Mouse (Mus musculus) hindbrain, embryonic 14.5 days (tissue): Measurements from ENCODE around the gene Dok4. TPM values are rescaled to one million over a fixed set of nuclear protein-coding genes. Genes with fewer than 3 reads are reported as not detected.

ENCODE experiments used
- ATAC-seq: fragments of 200-750 bp; cut with Nextera tagmentation; 2 replicates; pipeline ENCODE4 v1.8.0; 2017; ENCODE audit warnings: moderate number of reproducible peaks, mild to moderate bottlenecking, moderate TSS enrichment, moderate library complexity; ENCODE audit not compliant: low FRiP score
- DNase-seq: peaks from one replicate; pipeline ENCODE4 v3.0.0-alpha.2; 2015; ENCODE audit warnings: low spot score
- H3K27ac ChIP-seq: fragments of 300-500 bp; sonication (generic); 2 replicates; pipeline ENCODE4 v1.5.1; 2014; ENCODE audit warnings: mild to moderate bottlenecking, moderate library complexity
- H3K27me3 ChIP-seq: fragments of 300-500 bp; sonication (generic); 2 replicates; pipeline ENCODE4 v1.6.1; 2014; ENCODE audit warnings: mild to moderate bottlenecking, low read length, mixed read lengths; ENCODE audit not compliant: control insufficient read depth, insufficient read depth
- H3K36me3 ChIP-seq: fragments of 300-500 bp; sonication (generic); replicated peaks from 2 replicates; pipeline ENCODE4 v1.6.1; 2014; ENCODE audit not compliant: control insufficient read depth, insufficient read depth
- H3K4me1 ChIP-seq: fragments of 300-500 bp; sonication (generic); replicated peaks from 2 replicates; pipeline ENCODE4 v1.6.1; 2014; ENCODE audit warnings: antibody characterized with exemption, low read length, mixed read lengths; ENCODE audit not compliant: control insufficient read depth, insufficient read depth
- H3K4me2 ChIP-seq: fragments of 300-500 bp; sonication (generic); replicated peaks from 2 replicates; pipeline ENCODE4 v1.6.1; 2014; ENCODE audit warnings: mild to moderate bottlenecking, moderate library complexity
- H3K4me3 ChIP-seq: fragments of 300-500 bp; sonication (generic); replicated peaks from 2 replicates; pipeline ENCODE4 v1.5.1; 2014; ENCODE audit warnings: mild to moderate bottlenecking, low read length
- H3K9ac ChIP-seq: fragments of 300-500 bp; sonication (generic); 2 replicates; pipeline ENCODE4 v1.6.1; 2014
- H3K9me3 ChIP-seq: fragments of 300-500 bp; sonication (generic); 2 replicates; pipeline ENCODE4 v1.6.1; 2016; ENCODE audit warnings: low read length; ENCODE audit not compliant: control insufficient read depth
- WGBS: fragments of 180-500 bp; shearing (Covaris S2); extraction: QIAGEN DNeasy Blood & Tissue Kit; methylation state at CpG from one replicate; pipeline ENCODE4 v1.1.7; 2014; 5-methylcytosine and 5-hydroxymethylcytosine counted together
- polyA plus RNA-seq: library from polyadenylated mRNA; unstranded; fragments of >200 nt; fragmentation: Nextera tagmentation; extraction: Ambion mirVana; gene quantifications from 2 replicates; pipeline ENCODE4 v1.2.1, GENCODE M21; 2014

Gene Dok4
- polyA plus RNA-seq, 1 experiment from 2014 or later, result 65.2 TPM

DNA sequence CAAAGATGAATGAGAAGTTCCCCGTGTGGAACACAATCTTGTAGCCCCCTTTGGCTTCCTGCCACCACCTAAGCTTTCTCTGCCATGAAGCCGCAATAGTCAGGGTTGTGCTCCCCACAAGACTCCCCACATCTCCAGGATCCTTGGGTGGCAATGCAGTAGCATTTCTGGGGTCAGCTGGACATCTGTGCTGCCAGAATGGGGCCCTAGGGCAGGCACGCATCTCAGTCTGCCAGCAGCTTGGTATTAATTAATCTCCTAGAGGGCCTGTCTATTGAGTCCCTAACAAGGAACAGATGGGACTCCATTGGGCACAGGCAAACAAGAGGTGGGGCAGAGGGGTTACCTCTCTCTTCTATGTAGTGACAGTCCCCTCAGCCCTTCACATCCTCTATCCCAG is 4.0 kb downstream of the Dok4 start:
- Histone ChIP-seq H3K4me3 (no peak overlapping the region), H3K4me1 (peaks cover 46% of the 10 kb centered on the region), H3K9ac (no peak overlapping the region), H3K27ac (peak overlapping the region; percentile 21; the same call in 1 of the 2 replicates), H3K9me3 (no peaks in the 10 kb centered on the region), H3K36me3 (peaks cover 2% of the 10 kb centered on the region), H3K4me2 (peak overlapping the region; percentile 22), H3K27me3 (peaks cover 15% of the 10 kb centered on the region)
- ATAC-seq (no peak), DNase-seq (no peak)
- 22% methylated on average over 3 of the region's 3 CpGs for WGBS

DNA sequence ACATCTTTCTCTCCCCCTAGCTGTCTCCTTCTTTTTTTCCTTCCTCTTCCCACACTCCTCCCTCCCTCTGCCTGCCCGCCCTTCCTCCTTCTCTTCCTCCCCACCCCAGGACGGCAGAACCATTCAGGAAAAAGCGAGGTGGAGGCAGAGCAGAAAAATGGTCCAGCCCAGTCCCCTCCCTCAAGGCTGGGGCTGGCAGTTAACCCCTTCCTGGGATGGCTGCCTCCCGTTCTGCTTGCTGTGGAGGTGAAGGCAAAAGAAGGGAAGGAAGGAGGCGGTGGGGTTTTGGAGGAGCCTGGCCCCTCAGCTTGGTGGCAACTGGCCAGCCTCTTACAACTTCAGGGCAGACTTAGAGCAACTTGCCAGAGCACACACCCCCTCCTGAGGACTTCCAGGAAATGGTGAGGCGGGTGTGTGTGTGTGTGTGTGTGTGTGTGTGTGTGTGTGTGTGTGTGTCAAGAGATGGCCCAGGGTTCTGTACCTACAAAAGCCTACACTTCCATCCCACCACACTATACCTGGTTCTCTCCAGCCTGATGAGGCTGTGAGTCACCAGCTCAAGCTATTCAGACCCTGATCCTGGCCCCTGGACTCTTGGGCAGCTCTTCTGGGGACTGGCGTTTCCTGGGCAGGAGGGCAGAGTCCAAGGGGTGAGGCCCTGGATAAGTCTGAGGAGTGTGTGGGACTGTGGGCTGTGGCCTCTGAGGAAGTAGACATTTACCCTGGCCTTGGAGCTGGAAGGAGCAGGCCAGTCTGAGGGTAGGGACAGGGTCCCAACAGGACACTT is 4.8 kb downstream of the Dok4 start:
- DNase-seq (peak; percentile 82), ATAC-seq (peak; percentile 84)
- peak overlapping the region; percentile 55 for H3K4me3 ChIP-seq
- 7% methylated on average over 7 of the region's 7 CpGs for WGBS
- no peaks in the 10 kb centered on the region for H3K9me3 ChIP-seq
- H3K9ac ChIP-seq, result peak overlapping the region; percentile 79
- peaks cover 11% of the 10 kb centered on the region for H3K36me3 ChIP-seq
- peaks cover 44% of the 10 kb centered on the region for H3K4me1 ChIP-seq
- H3K27me3 ChIP-seq, result peaks cover 15% of the 10 kb centered on the region
- H3K4me2 ChIP-seq, result peak overlapping the region; percentile 78
- peak overlapping the region; percentile 78 for H3K27ac ChIP-seq

DNA sequence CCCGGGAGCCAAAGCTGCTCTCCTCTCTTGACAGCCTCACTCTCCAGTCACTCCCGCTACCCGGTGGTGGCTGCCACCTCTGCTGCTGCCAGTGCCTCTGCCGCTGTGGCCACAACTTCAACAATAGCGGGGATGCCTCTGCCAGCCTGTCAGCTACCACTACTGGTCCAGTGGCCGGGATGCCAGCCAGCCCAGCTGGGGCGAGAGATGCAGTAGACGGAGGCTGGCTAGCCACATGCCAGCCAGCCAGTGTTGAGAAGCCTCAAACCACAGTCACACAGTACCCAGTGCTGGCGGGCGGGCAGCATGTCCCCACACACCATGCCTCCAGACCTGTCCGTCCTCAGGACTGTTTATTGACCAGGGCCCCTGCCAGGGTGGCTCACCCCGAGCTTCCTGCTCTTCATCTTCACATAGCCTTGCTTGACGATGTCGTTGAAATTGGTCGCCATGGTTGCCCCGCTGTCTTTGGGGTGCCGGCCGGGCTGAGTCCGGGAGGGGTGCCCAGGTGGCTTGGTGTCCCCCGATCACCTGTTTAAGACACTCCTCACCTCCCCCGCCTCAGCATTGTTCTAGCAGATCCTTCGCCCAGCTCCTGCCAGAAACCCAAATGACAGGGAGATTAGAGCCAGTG is 5.5 kb downstream of the Dok4 start:
- Histone ChIP-seq H3K4me2 (peak overlapping the region; percentile 78), H3K36me3 (peaks cover 18% of the 10 kb centered on the region), H3K9me3 (no peaks in the 10 kb centered on the region), H3K4me1 (peaks cover 42% of the 10 kb centered on the region), H3K9ac (peak overlapping the region; percentile 79), H3K27ac (peak overlapping the region; percentile 78), H3K4me3 (peak overlapping the region; percentile 55), H3K27me3 (peaks cover 15% of the 10 kb centered on the region)
- ATAC-seq (peak; percentile 50), DNase-seq (peak; percentile 62)
- 2% methylated on average over 22 of the region's 22 CpGs for WGBS

DNA sequence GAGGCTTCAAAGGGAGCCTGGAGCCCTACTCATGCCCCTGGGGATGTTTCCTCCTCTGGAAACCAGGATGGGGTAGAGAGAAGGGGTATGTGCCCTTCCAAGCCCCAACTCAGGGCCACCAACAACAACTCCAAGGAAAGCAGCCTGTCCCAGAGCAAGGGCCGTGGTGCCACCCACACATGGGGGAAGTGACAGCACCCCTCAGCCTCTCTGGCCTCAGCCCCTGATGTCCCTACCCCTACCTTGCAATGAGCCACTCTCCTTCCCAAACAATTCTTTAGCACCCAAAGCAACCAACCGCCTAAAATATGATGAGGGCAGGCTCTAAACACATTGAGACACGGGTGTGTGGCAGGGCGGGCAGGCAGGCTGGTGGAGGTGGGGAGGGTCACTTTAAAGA is 6.1 kb downstream of the Dok4 start:
- peak overlapping the region; percentile 78 for H3K27ac ChIP-seq
- no peaks in the 10 kb centered on the region for H3K9me3 ChIP-seq
- H3K4me1 ChIP-seq, result peaks cover 37% of the 10 kb centered on the region
- peak overlapping the region; percentile 78 for H3K4me2 ChIP-seq
- 17% methylated on average over 4 of the region's 4 CpGs for WGBS
- H3K27me3 ChIP-seq, result peaks cover 12% of the 10 kb centered on the region
- peak overlapping the region; percentile 79 for H3K9ac ChIP-seq
- H3K4me3 ChIP-seq, result peak overlapping the region; percentile 55
- ATAC-seq (no peak), DNase-seq (no peak)
- H3K36me3 ChIP-seq, result peaks cover 24% of the 10 kb centered on the region

DNA sequence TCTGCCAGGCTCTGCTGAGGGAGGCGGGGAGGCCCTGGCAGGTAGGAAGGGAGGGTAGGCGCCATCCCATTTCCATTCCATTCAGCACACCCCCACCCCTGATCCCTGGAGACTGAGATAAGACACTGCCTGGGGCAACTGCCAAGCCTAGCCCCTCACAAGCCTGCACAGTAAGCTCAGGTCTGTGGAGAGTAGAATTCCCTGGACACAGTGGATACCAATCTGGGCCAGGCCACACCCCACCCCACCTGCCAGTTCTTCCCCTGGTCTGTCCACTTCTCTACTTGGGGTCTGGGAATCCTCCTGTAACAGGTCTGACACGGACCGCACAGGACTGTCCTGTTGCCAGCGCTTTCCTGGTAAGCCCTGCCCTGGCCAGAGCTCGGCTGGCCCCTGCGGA is 7.0 kb downstream of the Dok4 start:
- 65% methylated on average over 6 of the region's 7 CpGs for WGBS
- DNase-seq (no peak), ATAC-seq (no peak)
- H3K4me3 ChIP-seq, result peak overlapping the region; percentile 55
- H3K4me2 ChIP-seq, result peak overlapping the region; percentile 78
- H3K27me3 ChIP-seq, result peaks cover 4% of the 10 kb centered on the region
- no peaks in the 10 kb centered on the region for H3K9me3 ChIP-seq
- no peak overlapping the region for H3K27ac ChIP-seq
- peak overlapping the region; percentile 79 for H3K9ac ChIP-seq
- H3K4me1 ChIP-seq, result peaks cover 36% of the 10 kb centered on the region
- H3K36me3 ChIP-seq, result peaks cover 32% of the 10 kb centered on the region

DNA sequence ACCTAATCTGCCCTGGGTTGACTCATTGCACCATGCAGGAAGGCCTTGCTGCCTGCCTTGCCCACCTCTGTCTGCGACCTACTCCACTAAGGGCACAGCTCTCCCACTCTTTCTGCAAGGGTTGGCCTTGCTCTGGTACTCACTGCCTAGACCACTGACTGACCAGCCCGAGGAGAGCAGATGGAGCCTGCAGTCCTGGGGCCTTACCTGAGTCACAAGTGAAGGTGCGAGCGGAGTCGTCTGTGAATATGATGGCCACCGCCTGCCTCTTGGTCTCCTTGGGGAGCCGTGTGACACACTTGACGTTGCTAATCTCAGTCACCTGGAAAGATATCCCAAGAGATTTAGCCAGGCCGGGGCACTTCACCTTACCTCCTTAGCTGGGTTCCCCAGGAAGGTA is 9.2 kb downstream of the Dok4 start:
- Histone ChIP-seq H3K4me2 (no peak overlapping the region), H3K9ac (no peak overlapping the region), H3K27ac (no peak overlapping the region), H3K4me1 (peaks cover 29% of the 10 kb centered on the region), H3K27me3 (no peaks in the 10 kb centered on the region), H3K4me3 (no peak overlapping the region), H3K9me3 (no peaks in the 10 kb centered on the region), H3K36me3 (peaks cover 53% of the 10 kb centered on the region)
- DNase-seq (no peak), ATAC-seq (no peak)
- WGBS, result 90% methylated on average over 9 of the region's 9 CpGs

DNA sequence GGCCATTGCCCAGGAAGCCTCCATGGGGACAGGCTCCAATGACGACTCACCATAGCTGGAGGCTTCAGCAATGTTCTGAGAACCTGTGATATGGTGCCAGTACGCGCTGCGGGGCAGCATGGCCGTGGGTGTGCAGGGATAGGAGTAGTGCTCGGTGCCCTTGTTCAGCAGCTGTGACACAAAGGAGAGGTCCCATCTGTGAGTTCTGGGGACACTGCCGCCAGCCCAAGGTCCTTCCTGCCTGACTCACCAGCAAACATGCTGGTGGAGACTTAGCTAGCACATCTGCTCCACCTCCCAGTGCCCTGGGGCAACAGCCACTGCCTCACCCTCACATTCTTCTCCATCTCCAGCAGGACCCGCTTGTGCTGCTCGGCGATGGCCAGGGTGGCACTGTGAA is 10.8 kb downstream of the Dok4 start:
- H3K4me1 ChIP-seq, result peaks cover 21% of the 10 kb centered on the region
- no peak overlapping the region for H3K4me2 ChIP-seq
- no peak overlapping the region for H3K9ac ChIP-seq
- H3K27me3 ChIP-seq, result no peaks in the 10 kb centered on the region
- no peak for DNase-seq
- ATAC-seq, result no peak
- 79% methylated on average over 10 of the region's 10 CpGs for WGBS
- H3K4me3 ChIP-seq, result no peak overlapping the region
- H3K9me3 ChIP-seq, result no peaks in the 10 kb centered on the region
- no peak overlapping the region for H3K27ac ChIP-seq
- H3K36me3 ChIP-seq, result peaks cover 70% of the 10 kb centered on the region

DNA sequence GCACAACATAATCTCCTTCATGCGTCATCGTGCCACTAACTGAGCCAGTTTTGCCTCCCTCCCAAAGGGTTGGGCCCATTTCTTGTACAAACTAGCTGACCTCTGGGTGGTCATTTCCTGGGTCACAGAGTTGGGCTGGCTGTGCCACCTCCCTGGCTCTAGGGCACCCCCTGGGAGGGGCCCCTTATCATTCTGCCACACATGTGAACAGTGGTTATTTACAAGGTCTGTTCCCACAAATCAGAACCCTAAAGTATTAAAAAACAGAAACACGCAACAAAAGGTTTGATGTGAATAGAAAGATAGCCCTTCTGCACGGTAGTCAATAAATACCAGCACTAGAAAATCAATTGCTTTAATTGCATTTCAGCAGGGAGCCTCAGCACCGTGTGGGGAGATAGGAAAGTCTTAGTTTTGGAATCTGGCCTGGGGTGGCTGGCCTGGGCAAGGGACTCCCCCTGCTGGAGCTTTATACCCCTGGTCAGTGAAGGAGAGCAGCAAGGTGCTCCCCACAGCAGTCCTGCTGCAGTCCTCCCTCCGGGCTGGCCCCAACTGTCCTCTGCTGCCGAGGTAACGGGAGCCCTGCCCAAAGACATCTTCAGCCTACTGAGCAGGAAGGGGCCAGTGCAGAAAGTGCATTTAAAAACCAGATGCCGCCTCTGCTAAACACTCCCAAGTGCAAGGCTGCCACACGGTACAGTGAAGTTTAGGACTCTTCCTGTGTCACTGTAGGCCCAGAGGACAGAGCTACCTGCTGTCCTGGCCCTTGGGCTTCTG is 12.0 kb downstream of the Dok4 start:
- Histone ChIP-seq H3K9ac (no peak overlapping the region), H3K4me2 (no peak overlapping the region), H3K36me3 (peaks cover 73% of the 10 kb centered on the region), H3K27me3 (no peaks in the 10 kb centered on the region), H3K4me1 (peaks cover 14% of the 10 kb centered on the region), H3K27ac (no peak overlapping the region), H3K9me3 (no peaks in the 10 kb centered on the region), H3K4me3 (no peak overlapping the region)
- no peak for ATAC-seq
- no peak for DNase-seq
- WGBS, result 79% methylated on average over 10 of the region's 10 CpGs
